Mouse (Mus musculus) macrophage (primary cell): Measurements from ENCODE around the gene Pex11a. TPM values are rescaled to one million over a fixed set of nuclear protein-coding genes. Genes with fewer than 3 reads are reported as not detected.
"Not testable (repeated sequence)": the region's sequence is repeated elsewhere in the genome, so short reads cannot be mapped to it uniquely, and the experiment has no call there.

Experiments used
- H3K27ac ChIP-seq: fragments of 350-480 bp; formaldehyde crosslinking; 2 replicates; pipeline ENCODE4 v1.9.0; 2021
- H3K36me3 ChIP-seq: fragments of 350-480 bp; formaldehyde crosslinking; 2 replicates; pipeline ENCODE4 v1.9.0; 2021; ENCODE audit errors: inconsistent target
- H3K4me3 ChIP-seq: fragments of 350-480 bp; formaldehyde crosslinking; 2 replicates; pipeline ENCODE4 v1.9.0; 2021; ENCODE audit errors: inconsistent target
- H3K79me2 ChIP-seq: fragments of 350-480 bp; formaldehyde crosslinking; 2 replicates; pipeline ENCODE4 v1.9.0; 2021; ENCODE audit errors: inconsistent target
- WGBS: methylation state at CpG from one replicate; pipeline ENCODE4 v1.1.7; 2026; ENCODE audit warnings: inconsistent platforms; ENCODE audit not compliant: missing documents; 5-methylcytosine and 5-hydroxymethylcytosine counted together
- polyA plus RNA-seq: library from polyadenylated mRNA; stranded (reverse); fragments of 250-400 nt; gene quantifications from 3 replicates; pipeline ENCODE4 v1.2.4, GENCODE M21; 2018; ENCODE audit warnings: inconsistent platforms
- total RNA-seq, 78 experiments: library from RNA; depleted of rRNA; stranded (reverse); fragments of 250-400 nt; gene quantifications; 1 replicate in 9 of 78; 2 replicates in 24 of 78; 3 replicates in 43 of 78; 4 replicates in 2 of 78; pipeline ENCODE4 v1.2.4; 2018; ENCODE audit warnings: inconsistent platforms in 56 of 78

Pex11a gene
- 10 to 100 TPM in 2 of 26 experiments, 1 to 10 TPM in 24; 1.1 to 14.3 (median 4.4) TPM for total RNA-seq (2018; cell fraction: chromatin; rRNA removed)
- total RNA-seq (2018; cell fraction: cytosol; rRNA removed), result 1 to 10 TPM; 2.2 to 5.5 (median 4.9) TPM
- total RNA-seq (2018; cell fraction: nucleus; rRNA removed), result 10 to 100 TPM in 3 of 26 experiments, 1 to 10 TPM in 23; 2.7 to 12.1 (median 6.8) TPM
- polyA plus RNA-seq, result 5.4 to 5.6 TPM (median 5.5 TPM) in 3 replicates

DNA sequence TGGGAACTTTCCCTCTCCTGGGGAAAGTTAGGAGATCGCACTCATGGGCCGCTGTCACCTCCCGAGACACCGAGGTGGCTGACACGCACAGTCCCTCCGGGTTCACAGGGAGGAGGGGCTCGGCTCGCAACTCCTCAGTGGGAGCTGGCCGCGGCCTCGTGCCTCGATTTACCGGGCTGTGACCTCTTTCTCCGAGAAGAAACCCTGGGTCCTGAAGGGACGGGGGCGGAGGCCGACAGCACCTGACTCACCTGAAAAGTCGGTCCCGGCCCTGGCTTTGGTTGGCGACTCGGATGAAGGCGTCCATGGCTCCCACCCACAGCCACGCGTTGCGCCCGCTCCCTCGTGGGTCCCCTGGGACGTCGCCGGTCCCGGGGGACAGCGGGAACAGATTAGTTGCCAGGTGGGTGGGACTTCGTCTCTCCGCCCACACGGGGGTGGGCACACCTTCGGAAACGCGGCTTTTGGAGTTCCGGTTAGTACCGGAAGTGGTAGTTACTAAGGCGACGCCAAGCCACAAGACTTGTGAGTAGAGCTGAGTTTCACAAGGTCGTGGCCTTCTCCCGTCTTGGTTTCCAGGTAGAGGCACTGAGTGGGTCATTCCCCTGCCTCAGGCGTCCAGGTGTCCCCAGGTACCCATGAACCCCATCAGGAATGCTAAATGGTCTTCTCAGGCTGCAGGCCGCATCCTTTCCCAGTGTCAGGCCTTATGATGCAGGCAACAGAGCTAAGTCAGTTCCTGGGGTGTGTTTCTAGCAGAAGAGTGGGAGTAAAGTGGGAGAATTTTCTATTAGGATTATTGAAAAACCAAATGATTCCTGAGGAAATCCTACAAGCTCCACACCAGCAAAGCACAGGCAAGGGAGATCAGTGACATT, at the start of gene Pex11a, which contains the start of gene Wdr93:
TSS of gene Pex11a (minus strand) at position 473 of the 878 bp plus-strand sequence.
TSS of gene Wdr93 (plus strand) at position 505 of the 878 bp plus-strand sequence.
- H3K36me3 ChIP-seq, result no peaks in the 10 kb centered on the region
- no peaks in the 10 kb centered on the region for H3K79me2 ChIP-seq
- whole genome bisulfite sequencing, result 3% methylated on average over 46 of the region's 46 CpGs
- no peak within 1 kb of the TSS for H3K27ac ChIP-seq
- H3K4me3 ChIP-seq, result peak within 1 kb of the TSS; percentile 60

DNA sequence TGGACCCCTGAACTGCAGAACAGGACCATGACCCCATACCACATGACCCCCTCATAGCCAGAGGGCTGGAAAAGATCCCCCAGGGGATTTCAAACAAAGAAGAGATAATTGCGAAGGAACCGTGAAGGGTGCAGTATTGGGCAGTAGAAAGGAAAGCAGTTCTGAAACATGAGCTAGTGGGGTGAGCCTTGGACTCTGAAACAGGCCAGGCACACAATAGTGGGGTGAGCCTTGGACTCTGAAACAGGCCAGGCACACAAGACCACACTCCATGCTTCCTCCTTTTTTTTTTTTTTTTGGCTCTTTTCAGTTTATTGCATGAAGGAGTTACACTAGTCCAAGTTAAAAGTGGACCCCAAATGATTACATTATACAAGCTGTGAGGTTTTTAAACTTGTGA, 46.9 kb upstream of the Pex11a start:
- not testable (repeated sequence) for H3K79me2 ChIP-seq, H3K36me3 ChIP-seq, H3K4me3 ChIP-seq, H3K27ac ChIP-seq
- 85% methylated on average over 2 of the region's 2 CpGs for WGBS

DNA sequence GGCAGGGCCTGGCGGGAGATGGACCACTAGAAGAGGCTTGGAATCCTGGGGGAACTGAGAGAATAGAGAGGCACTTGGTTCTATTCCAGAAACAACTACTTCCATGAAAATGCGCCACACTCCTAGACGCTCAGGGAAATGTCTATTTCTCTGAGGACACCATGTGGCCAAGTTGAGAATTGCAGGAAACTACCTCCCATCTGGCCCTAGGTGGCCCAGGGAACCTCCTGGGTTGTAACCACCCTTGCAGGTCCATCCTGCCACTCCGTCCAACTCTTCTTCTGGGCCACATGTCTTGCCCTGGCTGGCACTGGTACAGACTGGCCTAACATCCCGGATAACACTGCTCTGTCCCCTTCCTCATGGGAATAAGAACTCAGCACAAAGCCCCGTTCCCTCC, 43.4 kb upstream of the Pex11a start:
- H3K79me2 ChIP-seq, result no peaks in the 10 kb centered on the region
- WGBS, result 13% methylated on average over 5 of the region's 6 CpGs
- no peaks in the 10 kb centered on the region for H3K36me3 ChIP-seq
- no peak overlapping the region for H3K4me3 ChIP-seq
- no peak overlapping the region for H3K27ac ChIP-seq

DNA sequence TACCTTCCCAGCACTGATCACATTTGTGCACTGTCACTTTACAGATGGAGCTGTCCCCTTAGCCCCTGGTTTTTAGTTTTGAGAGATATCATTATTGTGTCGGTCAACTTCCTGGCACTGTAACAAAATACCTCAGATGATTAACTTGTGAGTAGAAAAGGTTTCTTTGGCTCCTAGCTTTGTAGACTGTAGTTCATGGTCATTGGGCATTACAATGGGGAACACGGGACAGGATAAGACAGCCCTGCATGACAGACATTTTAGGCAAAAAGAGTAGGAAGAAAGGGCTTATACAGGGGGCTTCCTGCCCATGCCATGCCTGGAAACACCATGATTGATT, 39.6 kb upstream of the Pex11a start:
- Histone ChIP-seq H3K36me3 (no peaks in the 10 kb centered on the region), H3K27ac (no peak overlapping the region), H3K4me3 (no peak overlapping the region), H3K79me2 (no peaks in the 10 kb centered on the region)
- 97% methylated on average over 2 of the region's 2 CpGs for WGBS

DNA sequence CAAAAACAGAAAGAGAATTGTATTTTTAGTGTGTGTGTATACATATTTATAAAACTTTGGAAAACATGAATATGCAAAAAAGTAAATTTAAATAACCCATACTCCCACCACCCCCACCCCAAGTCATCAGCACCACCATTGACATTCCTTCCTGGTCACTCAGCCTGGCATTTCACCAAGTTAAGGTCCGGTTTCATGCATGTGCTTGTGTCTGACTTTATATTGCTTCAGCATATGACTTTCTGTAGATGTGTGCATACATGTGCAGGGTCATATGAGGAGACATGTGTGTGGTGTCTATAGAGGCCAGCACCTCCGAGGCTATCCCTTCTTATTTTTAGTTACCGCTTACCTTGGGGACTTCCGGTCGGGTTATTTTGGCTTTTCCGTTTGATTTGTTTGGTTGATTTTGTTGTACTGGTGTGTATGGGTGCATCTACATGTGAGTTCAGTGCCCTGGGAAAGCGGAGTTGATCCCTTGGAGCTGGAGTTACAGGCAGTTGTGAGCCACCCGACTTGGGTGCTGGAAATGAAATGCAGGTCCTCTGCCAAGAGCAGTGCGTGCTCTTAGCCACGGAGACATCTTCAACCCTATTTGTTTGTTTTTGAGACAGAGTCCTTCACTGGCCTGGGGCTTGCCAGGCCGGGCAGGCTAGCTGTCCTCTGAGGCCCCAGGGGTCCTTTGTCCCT, 39.0 kb upstream of the Pex11a start:
- Histone ChIP-seq H3K4me3 (no peak overlapping the region), H3K27ac (0 out of 2 replicates have a peak overlapping the region, but pooled peaks have one; percentile 62)
- WGBS, result 87% methylated on average over 11 of the region's 11 CpGs

DNA sequence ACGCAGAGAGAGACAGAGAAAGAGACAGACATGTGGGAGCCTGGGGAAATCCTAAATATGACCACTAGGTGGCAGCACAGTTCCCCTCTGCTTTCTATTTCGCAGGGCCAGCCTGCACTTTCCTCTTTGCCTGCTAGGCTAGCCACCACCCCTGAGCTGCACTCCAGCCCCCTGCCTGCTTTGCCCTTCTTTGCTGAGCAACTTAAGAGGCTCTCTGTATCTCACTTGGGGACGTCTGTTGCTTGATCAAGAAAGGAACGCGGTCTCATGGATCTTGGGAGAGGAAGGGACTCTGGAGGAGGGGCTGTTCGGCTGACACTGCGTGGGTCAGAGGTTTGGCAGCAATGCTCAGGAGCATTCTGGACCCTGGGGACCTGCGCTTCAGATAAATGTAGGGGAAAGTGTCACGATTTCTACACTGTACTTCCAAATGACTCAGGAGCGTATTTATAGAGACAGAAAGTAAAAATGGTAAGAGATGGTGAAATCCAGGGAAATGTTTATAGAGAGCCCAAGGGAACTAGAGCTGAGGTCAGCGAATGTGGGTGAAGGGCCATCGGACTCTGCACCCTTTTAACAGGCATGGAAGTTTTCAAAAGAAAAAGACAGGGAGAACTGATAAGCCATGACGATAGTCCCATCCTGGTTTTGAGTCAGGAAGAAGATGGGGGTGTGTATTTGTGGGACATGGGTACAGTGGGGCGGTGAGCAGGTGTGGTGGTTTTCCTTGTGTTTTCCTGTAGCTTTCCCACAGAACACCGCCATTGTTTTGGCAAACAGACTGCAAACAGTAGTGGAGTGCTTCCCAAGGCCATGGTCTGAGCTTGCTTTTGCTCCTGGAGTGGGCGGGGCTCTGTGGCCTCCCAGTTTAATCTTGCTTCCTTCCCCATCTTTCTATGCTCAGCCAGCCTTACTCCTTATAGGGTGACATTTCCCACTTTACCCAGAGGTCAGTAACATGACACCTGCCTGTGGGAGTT, 38.0 kb upstream of the Pex11a start:
- H3K4me3 ChIP-seq, result peak overlapping the region; percentile 16; the same call in 1 of the 2 replicates
- peak overlapping the region; percentile 62 for H3K27ac ChIP-seq
- H3K36me3 ChIP-seq, result no peaks in the 10 kb centered on the region
- H3K79me2 ChIP-seq, result no peaks in the 10 kb centered on the region
- 33% methylated on average over 16 of the region's 16 CpGs for WGBS

More for the DNA sequence above, 39.0 kb upstream of the Pex11a start:
- H3K36me3 ChIP-seq, result no peaks in the 10 kb centered on the region
- no peaks in the 10 kb centered on the region for H3K79me2 ChIP-seq

DNA sequence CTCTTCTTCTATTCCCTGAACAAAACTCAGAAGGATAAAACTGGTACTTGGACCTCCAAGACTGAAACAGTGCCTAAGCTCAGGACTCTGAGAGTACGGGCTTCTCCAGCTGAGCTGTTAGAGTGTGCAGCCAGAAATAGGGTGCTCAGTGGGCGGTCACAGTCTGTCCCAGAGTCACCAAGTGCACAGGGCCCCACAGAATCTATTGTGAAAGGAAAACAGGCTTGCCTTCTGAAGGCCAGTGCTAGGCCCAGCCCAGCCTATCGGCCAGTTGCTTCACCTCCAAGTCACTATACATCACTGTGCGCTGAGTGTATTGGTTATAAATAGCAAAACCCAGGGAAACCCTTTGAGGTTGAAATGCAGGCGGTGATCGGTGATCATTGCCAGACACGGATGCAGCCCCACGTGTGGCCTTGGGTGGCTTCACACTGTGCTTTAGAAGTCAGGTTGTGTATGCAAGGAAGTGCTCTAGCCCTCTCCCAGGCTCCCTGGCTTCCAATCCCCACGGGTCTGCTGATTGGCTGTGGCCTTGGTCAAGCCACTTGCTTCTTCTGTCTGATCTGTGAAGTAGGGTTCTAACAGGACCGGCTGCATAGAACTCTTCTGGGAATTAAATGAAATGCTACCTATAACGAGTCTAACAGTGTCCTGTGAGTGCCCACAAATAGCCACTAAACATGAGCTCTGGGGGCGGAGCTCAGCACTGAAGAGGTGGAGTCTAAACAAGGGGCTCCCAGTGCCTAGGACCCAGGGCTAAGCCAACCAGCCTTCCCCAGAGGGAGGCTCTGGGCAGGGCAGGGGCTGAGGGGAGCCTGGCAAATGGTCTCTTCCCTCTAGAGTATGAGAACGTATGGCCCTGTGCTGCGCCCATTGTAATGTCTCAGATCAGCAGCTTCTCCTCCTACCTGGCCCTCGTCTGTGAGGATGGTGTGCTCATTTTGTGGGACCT, 28.9 kb upstream of the Pex11a start:
- H3K4me3 ChIP-seq, result no peak overlapping the region
- no peaks in the 10 kb centered on the region for H3K79me2 ChIP-seq
- H3K36me3 ChIP-seq, result no peaks in the 10 kb centered on the region
- H3K27ac ChIP-seq, result no peak overlapping the region
- WGBS, result 82% methylated on average over 15 of the region's 15 CpGs

DNA sequence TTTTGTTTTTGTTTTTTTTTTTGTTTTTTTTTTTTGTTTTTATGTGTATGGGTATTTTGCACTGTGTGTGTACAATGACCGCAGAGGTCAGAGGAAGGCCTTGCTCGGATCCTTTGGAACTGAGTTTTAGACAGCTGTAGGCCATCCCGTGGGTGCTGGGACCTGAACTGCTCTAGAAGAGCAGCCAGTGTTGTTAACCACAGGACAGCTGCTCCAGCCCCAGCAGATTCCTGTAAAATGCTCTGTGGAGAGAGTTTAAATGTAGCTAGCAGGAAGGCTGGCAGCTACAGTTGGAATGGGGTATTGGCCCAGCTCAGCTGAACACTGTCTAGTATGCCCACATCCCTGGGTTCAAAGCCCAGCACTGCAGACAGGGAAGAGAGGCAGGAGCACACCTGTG, 26.7 kb upstream of the Pex11a start:
- WGBS, result 86% methylated on average over 3 of the region's 3 CpGs
- H3K27ac ChIP-seq, result no peak overlapping the region

DNA sequence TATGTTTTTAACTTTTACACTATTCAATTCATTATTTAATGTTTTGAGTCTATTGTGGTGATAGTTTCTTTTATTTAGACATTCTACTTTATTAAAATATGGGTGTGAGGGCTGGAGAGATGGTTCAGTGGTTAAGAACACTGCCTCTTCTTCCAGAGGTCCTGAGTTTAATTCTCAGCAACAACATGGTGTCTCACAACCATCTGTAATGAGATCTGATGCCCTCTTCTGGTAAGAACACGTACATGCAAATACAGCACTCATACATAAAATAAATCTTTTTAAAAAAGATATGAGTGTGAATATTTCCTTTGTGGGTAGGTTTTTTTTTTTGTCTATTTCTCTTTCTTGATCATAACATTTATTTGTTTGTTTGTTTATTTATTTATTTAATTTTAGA, 23.1 kb upstream of the Pex11a start:
- H3K27ac ChIP-seq, result no peak overlapping the region
- no peaks in the 10 kb centered on the region for H3K36me3 ChIP-seq
- no peaks in the 10 kb centered on the region for H3K79me2 ChIP-seq
- H3K4me3 ChIP-seq, result no peak overlapping the region
- WGBS, result 80% methylated on average over 1 of the region's 1 CpGs

More for the DNA sequence above, 26.7 kb upstream of the Pex11a start:
- H3K79me2 ChIP-seq, result no peaks in the 10 kb centered on the region
- no peak overlapping the region for H3K4me3 ChIP-seq
- no peaks in the 10 kb centered on the region for H3K36me3 ChIP-seq

DNA sequence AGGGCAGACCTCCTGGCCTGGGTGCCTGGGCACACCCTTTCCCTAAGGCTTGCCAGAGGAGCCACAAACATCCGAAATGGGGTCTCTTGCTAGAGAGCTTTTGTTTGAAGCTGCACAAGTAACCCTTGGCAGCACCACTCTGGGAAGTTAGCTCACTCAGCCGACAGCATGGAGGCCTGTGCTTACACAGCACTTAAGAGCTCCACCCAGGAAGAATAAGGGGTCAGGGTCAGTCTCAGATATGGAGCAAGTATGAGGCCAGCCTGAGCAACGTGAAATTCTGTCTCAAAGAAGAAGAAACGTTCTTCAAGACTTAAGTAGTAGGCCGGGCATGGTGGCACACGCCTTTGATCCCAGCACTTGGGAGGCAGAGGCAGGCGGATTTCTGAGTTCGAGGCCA, 19.2 kb upstream of the Pex11a start:
- no peaks in the 10 kb centered on the region for H3K79me2 ChIP-seq
- 67% methylated on average over 3 of the region's 8 CpGs for WGBS
- H3K4me3 ChIP-seq, result no peak overlapping the region
- H3K36me3 ChIP-seq, result no peaks in the 10 kb centered on the region
- no peak overlapping the region for H3K27ac ChIP-seq

DNA sequence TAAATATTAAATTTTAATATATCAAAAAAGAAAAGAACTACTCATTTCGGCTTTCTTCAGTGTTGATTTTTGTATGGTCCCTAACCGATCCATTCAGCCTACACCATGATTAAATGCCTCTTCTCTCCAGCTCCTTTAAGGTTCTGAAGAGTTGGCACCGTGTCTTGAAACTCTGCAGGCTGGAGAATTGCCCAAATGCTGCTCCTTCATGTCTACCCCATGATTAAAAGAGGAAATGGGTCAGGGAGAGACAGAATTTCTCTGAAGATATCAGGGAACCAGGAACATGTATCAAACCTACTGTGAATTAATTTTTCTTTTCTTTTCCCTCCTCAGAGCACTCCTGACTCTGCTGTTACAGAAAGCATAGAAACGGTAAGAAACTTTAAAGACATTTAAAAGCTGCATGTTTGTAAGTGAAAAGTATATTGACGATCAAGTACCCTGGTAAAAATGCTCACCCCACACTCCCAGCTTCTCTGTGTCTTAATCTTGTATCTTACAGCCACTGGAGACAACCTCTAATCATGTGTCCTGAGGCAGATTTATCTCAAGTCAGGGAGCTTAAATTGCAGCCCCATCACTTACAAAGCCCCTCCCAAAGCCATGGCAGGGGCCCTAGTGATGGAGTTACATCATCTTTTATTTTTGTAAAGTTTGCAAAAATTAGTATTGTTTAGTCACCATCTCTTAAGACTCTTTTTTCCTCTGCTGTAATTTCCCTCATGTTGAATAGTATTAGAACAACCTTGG, 18.4 kb upstream of the Pex11a start:
- no peak overlapping the region for H3K27ac ChIP-seq
- H3K4me3 ChIP-seq, result no peak overlapping the region
- H3K36me3 ChIP-seq, result no peaks in the 10 kb centered on the region
- H3K79me2 ChIP-seq, result no peaks in the 10 kb centered on the region
- 50% methylated on average over 5 of the region's 5 CpGs for whole genome bisulfite sequencing

DNA sequence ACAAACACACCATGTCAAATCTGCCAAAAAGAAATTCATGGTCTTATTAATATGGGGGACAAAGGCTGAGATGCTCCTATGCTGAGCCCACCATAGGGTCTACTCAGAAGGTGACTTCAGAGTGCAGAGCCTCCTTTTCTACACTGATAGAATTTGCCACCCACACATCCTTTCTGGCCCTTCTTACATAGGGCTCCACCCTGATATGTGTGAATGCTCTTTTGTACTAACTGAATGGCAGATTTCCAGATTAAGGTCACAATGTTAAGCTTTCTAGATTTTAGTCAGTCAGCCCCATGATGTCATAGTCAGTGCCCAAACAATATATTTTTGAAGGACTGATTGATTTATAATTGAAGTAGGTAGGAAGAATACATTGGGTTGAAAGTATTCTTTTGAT, 16.8 kb upstream of the Pex11a start:
- Histone ChIP-seq H3K4me3 (no peak overlapping the region), H3K79me2 (no peaks in the 10 kb centered on the region), H3K27ac (no peak overlapping the region), H3K36me3 (no peaks in the 10 kb centered on the region)

DNA sequence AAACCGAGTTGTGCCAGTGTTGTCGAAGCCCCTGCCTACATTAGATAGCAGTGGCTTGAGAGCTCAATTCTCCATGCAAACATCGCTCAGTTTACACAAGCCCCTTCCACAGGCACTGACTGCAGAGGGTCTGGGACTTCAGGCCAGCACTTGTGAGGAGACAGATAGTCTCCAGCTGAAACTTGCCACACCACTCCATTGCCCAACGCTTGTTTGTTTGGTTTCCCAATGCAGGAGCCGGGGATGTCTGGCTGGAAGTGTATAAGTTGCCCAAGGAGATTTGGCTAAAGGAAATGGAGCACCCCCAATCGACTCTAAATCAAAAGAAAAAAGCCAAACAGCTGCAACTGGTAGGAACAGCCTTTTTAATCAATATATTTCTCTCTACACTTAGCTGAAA, 15.2 kb upstream of the Pex11a start:
- 84% methylated on average over 6 of the region's 6 CpGs for WGBS
- Histone ChIP-seq H3K4me3 (no peak overlapping the region), H3K79me2 (no peaks in the 10 kb centered on the region), H3K36me3 (no peaks in the 10 kb centered on the region), H3K27ac (no peak overlapping the region)
